Mouse (Mus musculus) inflammation-experienced regulatory T-cells, adult 6 months (primary cell): ENCODE results near the gene Pramel3. TPM values are rescaled to one million over a fixed set of nuclear protein-coding genes. Genes with fewer than 3 reads are reported as not detected.
"Not testable (repeated sequence)": the region's sequence is repeated elsewhere in the genome, so short reads cannot be mapped to it uniquely, and the experiment has no call there.

Experiments
- ATAC-seq: one replicate; pipeline ENCODE4 v1.8.0; 2017
- polyA plus RNA-seq, 3 experiments: library from polyadenylated mRNA; unstranded; fragments of 100-300 nt; shearing (Covaris generic); gene quantifications; one replicate each; pipeline ENCODE4 v1.2.1; 2017

Pramel3 gene
- polyA plus RNA-seq = not detected

GRCm38 (mm10) chrX:135302007-135302406 is at the start of gene Pramel3:
Gene Pramel3 (plus strand): TSS chrX:135302307.
- ATAC-seq = not testable (repeated sequence)

GRCm38 (mm10) chrX:135360685-135361084 is 58.6 kb downstream of the Pramel3 start:
- ATAC-seq = not testable (repeated sequence)

- ATAC-seq = not testable (repeated sequence)
Observed at GRCm38 (mm10) chrX:135361943-135362342, 59.8 kb downstream of the Pramel3 start.

Other genes starting within 250 kb of the Pramel3 start
- gene Gm15023, start 124.7 kb upstream of the Pramel3 start, polyA plus RNA-seq = under 1 TPM in 1 of 3 experiments, not detected in 2; 0.18 TPM
- not detected for gene Tceal6, start 91.6 kb upstream of the Pramel3 start, polyA plus RNA-seq
- not detected for gene Gm5128, start 71.0 kb downstream of the Pramel3 start, polyA plus RNA-seq
- gene Gm7903, start 131.5 kb downstream of the Pramel3 start, polyA plus RNA-seq = not detected
- not detected for gene AV320801, start 192.3 kb downstream of the Pramel3 start, polyA plus RNA-seq